Mouse (Mus musculus) C2C12 (cell line): ENCODE data around the gene Igfals. TPM values are rescaled to one million over a fixed set of nuclear protein-coding genes. Genes with fewer than 3 reads are reported as not detected.

ENCODE experiments used
- H3K27me3 ChIP-seq: one replicate; pipeline ENCODE4 v1.6.1; 2011; ENCODE audit not compliant: control insufficient read depth, insufficient read depth, insufficient read length
- H3K36me3 ChIP-seq: one replicate; pipeline ENCODE4 v1.6.1; 2011; ENCODE audit not compliant: control insufficient read depth, insufficient read depth
- H3K4me3 ChIP-seq: one replicate; pipeline ENCODE4 v1.5.1; 2011; ENCODE audit warnings: mild to moderate bottlenecking, control low read depth; ENCODE audit not compliant: poor library complexity, insufficient read depth, severe bottlenecking
- H3K79me2 ChIP-seq: one replicate; pipeline ENCODE4 v1.6.1; 2011; ENCODE audit not compliant: control insufficient read depth, insufficient read depth
- H3K79me3 ChIP-seq: one replicate; pipeline ENCODE4 v1.6.1; 2011; ENCODE audit warnings: low read depth, control low read depth
- H3ac ChIP-seq: one replicate; pipeline ENCODE3; 2011; ENCODE audit warnings: low read depth; ENCODE audit not compliant: control insufficient read depth, insufficient read length
- CEBPB ChIP-seq: IDR thresholded peaks from one replicate; pipeline ENCODE4 v1.6.1; 2011; ENCODE audit warnings: low read depth, mild to moderate bottlenecking, control low read depth, moderate library complexity
- CTCF ChIP-seq: IDR thresholded peaks from one replicate; pipeline ENCODE4 v1.5.1; 2011; ENCODE audit not compliant: control insufficient read depth, insufficient read depth, insufficient read length
- FOSL1 ChIP-seq: IDR thresholded peaks from one replicate; pipeline ENCODE4 v1.8.0; 2011; ENCODE audit warnings: mild to moderate bottlenecking, low read length; ENCODE audit not compliant: poor library complexity, insufficient read depth, severe bottlenecking
- MAX ChIP-seq: IDR thresholded peaks from one replicate; pipeline ENCODE4 v1.6.1; 2011; ENCODE audit warnings: mild to moderate bottlenecking, control low read depth
- MYOD1 ChIP-seq: IDR thresholded peaks from one replicate; pipeline ENCODE4 v1.6.1; 2011; ENCODE audit warnings: low read depth; ENCODE audit not compliant: control insufficient read depth, insufficient read length
- MYOG ChIP-seq: IDR thresholded peaks from one replicate; pipeline ENCODE4 v1.6.1; 2011; ENCODE audit not compliant: control insufficient read depth, insufficient read length; ENCODE audit errors: extremely low read depth
- USF1 ChIP-seq: IDR thresholded peaks from one replicate; pipeline ENCODE4 v1.6.1; 2011; ENCODE audit warnings: low read depth, mild to moderate bottlenecking, control low read depth, moderate library complexity
- long read RNA-seq, 2 experiments: library from polyadenylated mRNA; unstranded; transcript quantifications; one replicate each; pipeline ENCODE4 v2.0.0; 2019 to 2020
- polyA plus RNA-seq: library from polyadenylated mRNA; unstranded; fragments of >200 nt; fragmentation: generic; extraction: Trizol; gene quantifications from one replicate; pipeline ENCODE4 v1.2.1, GENCODE M21; 2012; ENCODE audit warnings: missing spikeins

Igfals gene
- polyA plus RNA-seq = 0.06 TPM
- long read RNA-seq, experiment 1 = 0 reads
- long read RNA-seq, experiment 2 = 0 reads

DNA sequence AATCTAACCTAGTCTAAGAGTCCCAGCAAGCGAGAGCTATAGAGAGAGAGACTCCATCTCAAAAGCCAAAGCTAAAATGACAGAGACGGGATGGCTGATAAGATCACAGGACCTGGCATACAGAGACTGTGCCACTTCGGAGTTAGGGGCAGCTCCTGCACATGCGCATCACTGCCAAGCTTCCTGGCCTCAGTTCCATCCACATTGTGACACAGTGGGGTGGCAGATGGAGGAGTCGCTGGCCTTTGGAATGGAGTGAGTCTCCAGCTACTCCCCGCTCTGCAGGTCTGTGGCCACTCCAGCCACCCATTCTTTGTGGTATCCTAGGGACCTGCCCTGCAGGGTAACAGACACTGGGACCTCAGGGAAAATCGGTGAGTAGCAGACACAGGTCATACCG is at the start of gene Igfals:
Igfals (plus strand) TSS at position 222 of the 400 bp plus-strand sequence.
- Histone ChIP-seq H3ac (no peak within 1 kb of the TSS), H3K79me3 (no peaks in the 10 kb centered on the region), H3K36me3 (no peaks in the 10 kb centered on the region), H3K4me3 (no peak within 1 kb of the TSS), H3K79me2 (no peaks in the 10 kb centered on the region), H3K27me3 (no peaks in the 10 kb centered on the region)
- TF ChIP-seq CTCF (no peak), USF1 (no peak), FOSL1 (no peak), MYOD1 (no peak), MAX (no peak), CEBPB (no peak), MYOG (no peak)

DNA sequence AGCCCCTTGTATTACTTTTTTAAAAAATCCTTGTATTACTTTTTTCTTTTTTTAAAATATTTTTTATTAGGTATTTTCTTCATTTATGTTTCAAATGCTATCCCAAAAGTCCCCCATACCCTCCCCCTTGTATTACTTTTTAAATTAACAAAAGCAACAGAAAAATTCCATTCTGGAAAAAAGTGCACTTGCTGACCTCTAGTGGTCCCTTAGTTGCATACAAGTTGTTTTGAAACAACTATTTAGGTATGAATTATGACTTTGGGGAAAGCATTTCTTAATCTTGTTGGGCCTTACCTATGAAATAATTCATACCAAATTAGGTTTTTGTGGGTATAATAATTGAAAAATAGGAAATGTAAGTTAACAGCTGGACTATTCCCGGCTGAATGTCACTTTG is 48.3 kb upstream of the Igfals start:
- H3K27me3 ChIP-seq = peaks cover 8% of the 10 kb centered on the region
- H3K36me3 ChIP-seq = no peaks in the 10 kb centered on the region
- TF ChIP-seq MYOG = no peak
- TF ChIP-seq FOSL1 = no peak
- TF ChIP-seq CEBPB = no peak
- no peak for TF ChIP-seq USF1
- TF ChIP-seq CTCF = no peak
- H3ac ChIP-seq = no peak overlapping the region
- no peaks in the 10 kb centered on the region for H3K79me2 ChIP-seq
- no peak overlapping the region for H3K4me3 ChIP-seq
- H3K79me3 ChIP-seq = no peaks in the 10 kb centered on the region

DNA sequence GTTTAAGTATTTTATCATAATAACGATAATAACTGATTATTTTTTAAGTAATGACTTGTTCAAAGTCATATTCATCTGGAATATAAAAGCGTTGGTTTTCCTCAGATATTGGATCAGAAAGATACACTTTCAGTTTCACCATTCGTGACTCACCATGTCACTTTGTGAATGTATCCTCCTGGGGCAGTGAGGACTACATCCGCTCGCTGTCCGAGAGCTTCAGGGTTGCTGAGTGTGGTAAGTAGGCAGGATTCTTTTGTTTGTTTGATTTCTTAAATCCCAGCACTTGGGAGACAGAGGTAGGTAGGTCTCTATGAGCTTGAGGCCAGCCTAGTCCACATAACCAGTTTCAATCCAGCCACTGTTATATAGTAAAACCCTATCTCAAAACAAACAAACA is 47.6 kb upstream of the Igfals start:
- Histone ChIP-seq H3ac (no peak overlapping the region), H3K27me3 (peaks cover 7% of the 10 kb centered on the region), H3K79me3 (no peaks in the 10 kb centered on the region), H3K4me3 (no peak overlapping the region), H3K36me3 (no peaks in the 10 kb centered on the region), H3K79me2 (no peaks in the 10 kb centered on the region)
- no peak for TF ChIP-seq CEBPB
- TF ChIP-seq MAX = no peak
- no peak for TF ChIP-seq FOSL1
- TF ChIP-seq MYOD1 = no peak
- TF ChIP-seq CTCF = no peak
- TF ChIP-seq MYOG = no peak
- TF ChIP-seq USF1 = no peak

DNA sequence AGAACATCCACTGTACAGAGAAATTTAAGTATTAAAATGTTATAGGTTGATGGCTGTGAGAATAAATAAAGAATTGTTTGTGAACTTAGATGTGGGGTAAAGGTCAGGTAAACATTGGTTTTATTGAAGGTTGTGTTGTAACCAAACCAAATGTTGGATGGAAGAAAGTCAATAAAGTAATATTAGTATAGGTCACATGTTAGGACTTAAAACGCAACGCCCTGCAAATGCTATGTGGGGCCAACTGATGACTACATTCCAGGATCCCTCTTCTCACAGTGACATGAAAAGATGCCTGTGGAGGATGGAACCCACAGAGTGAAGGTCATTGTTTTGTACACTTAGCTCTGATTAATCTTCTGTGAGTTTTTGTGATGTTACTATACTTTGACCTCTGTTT is 46.3 kb upstream of the Igfals start:
- H3K36me3 ChIP-seq = no peaks in the 10 kb centered on the region
- H3K27me3 ChIP-seq = peaks cover 6% of the 10 kb centered on the region
- H3K79me2 ChIP-seq = no peaks in the 10 kb centered on the region
- no peak overlapping the region for H3ac ChIP-seq
- no peak for TF ChIP-seq MAX
- no peak for TF ChIP-seq CEBPB
- TF ChIP-seq FOSL1 = no peak
- TF ChIP-seq USF1 = no peak
- no peak for TF ChIP-seq CTCF
- no peak for TF ChIP-seq MYOD1
- TF ChIP-seq MYOG = no peak
- H3K4me3 ChIP-seq = no peak overlapping the region
- no peaks in the 10 kb centered on the region for H3K79me3 ChIP-seq

DNA sequence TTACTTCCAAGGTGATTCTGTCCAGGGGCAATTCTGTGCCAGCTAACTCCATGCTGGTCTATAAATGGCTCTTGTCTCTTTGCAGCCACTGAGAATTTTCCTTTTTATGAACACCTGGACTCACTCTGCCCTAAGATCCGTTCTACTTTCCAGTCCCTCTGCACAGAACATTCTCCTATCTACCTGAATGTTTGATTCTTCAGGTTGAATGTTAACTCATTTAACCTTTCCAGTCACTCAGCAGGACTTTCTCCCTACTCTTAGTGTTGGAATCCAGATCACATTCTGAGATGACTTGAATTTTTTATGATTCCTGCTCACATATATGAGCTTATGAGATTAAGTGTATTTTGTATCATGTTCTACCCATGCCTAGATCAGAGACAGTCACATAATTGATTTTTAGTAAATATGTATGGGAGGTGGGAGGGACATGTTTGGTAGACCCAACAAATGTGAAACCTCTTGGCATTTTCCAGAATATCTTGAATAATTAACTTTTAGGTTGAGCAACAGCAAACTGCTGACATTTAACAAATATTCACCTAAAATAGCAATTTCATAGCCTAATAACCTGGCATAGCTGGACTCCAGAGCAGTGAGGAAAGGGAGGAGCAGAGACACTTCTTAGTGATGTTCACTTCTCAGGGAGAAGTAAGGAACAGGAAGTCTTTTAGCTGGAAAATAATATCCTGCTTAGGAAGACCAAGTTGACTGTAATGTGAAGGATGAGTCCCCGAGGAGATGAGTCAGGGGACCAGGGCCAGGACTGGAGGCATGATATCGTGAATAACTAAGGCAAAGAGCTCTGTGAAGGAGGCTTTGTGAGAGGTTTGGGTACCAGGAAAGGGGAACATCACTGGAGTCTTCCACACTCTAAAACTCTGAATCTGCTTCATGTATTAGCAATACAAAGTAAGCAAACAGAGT is 44.2 kb upstream of the Igfals start:
- Histone ChIP-seq H3K4me3 (no peak overlapping the region), H3ac (no peak overlapping the region), H3K36me3 (no peaks in the 10 kb centered on the region), H3K79me2 (no peaks in the 10 kb centered on the region), H3K27me3 (peaks cover 15% of the 10 kb centered on the region), H3K79me3 (no peaks in the 10 kb centered on the region)
- TF ChIP-seq MYOD1 (no peak), CTCF (no peak), CEBPB (no peak), FOSL1 (no peak)

DNA sequence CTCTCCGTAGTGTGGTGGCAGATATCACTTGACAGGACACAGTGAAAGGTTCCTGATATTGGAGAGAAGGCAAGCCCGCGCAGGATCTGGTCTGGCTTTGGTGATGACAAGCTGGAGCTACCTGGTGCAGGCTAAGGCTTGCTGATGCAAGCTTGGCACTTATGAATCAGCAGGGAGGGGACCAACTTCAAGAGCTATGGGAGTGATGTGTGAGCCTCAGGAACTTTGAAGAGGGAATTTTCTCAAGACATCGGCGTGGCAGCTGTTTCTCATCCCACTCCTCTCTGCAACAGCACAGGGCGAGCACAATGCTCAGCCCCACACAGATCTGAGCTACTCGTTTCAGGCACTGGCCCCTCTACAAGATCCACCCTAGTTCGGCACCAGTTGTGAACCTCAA is 26.0 kb upstream of the Igfals start, which contains the start of gene Hagh:
Hagh (plus strand) TSS at position 302 of the 400 bp plus-strand sequence.
- Histone ChIP-seq H3K27me3 (peaks cover 9% of the 10 kb centered on the region), H3K79me3 (no peaks in the 10 kb centered on the region), H3ac (no peak within 1 kb of the TSS), H3K79me2 (no peaks in the 10 kb centered on the region), H3K36me3 (no peaks in the 10 kb centered on the region), H3K4me3 (no peak within 1 kb of the TSS)
- TF ChIP-seq MAX = no peak
- no peak for TF ChIP-seq MYOG
- no peak for TF ChIP-seq MYOD1
- TF ChIP-seq CTCF = no peak
- no peak for TF ChIP-seq CEBPB
- no peak for TF ChIP-seq USF1
- no peak for TF ChIP-seq FOSL1
